Mouse (Mus musculus): ENCODE results near the gene Pard3. TPM values are rescaled to one million over a fixed set of nuclear protein-coding genes. Genes with fewer than 3 reads are reported as not detected.

Gene Pard3
- polyA plus RNA-seq, 1 experiment from 2014 or later: 24.2 TPM

GRCm38 (mm10) chr8:127196505-127197265 is 133.0 kb downstream of the Pard3 start:
- Histone ChIP-seq H3K27ac (no peak overlapping the region), H3K4me3 (no peak overlapping the region), H3K9me3 (no peaks in the 10 kb centered on the region), H3K27me3 (ENCODE audit: insufficient read depth, poor library complexity, severe bottlenecking) (no peaks in the 10 kb centered on the region), H3K4me1 (replicated peaks) (peaks cover 39% of the 10 kb centered on the region), H3K36me3 (no peaks in the 10 kb centered on the region)
- WGBS: 76% methylated on average over 13 of the region's 13 CpGs
- DNase-seq (ENCODE audit: low spot score): no peak

- H3K4me3 ChIP-seq: no peak overlapping the region
- no peaks in the 10 kb centered on the region for H3K27me3 ChIP-seq (ENCODE audit: insufficient read depth, poor library complexity, severe bottlenecking)
- 45% methylated on average over 4 of the region's 4 CpGs for WGBS
- no peak for DNase-seq (ENCODE audit: low spot score)
- H3K36me3 ChIP-seq: no peaks in the 10 kb centered on the region
- no peak overlapping the region for H3K27ac ChIP-seq
- peaks cover 12% of the 10 kb centered on the region for H3K4me1 ChIP-seq (replicated peaks)
- H3K9me3 ChIP-seq: no peaks in the 10 kb centered on the region
Measured at GRCm38 (mm10) chr8:127207455-127207854, 143.8 kb downstream of the Pard3 start.

- WGBS: 94% methylated on average over 4 of the region's 4 CpGs
- Histone ChIP-seq H3K4me3 (no peak overlapping the region), H3K36me3 (no peaks in the 10 kb centered on the region), H3K9me3 (no peaks in the 10 kb centered on the region), H3K27ac (no peak overlapping the region), H3K4me1 (replicated peaks) (peaks cover 13% of the 10 kb centered on the region), H3K27me3 (ENCODE audit: insufficient read depth, poor library complexity, severe bottlenecking) (no peaks in the 10 kb centered on the region)
- DNase-seq (ENCODE audit: low spot score): no peak
Measured at GRCm38 (mm10) chr8:127210621-127211020, 146.9 kb downstream of the Pard3 start.

GRCm38 (mm10) chr8:127214338-127214737 is 150.6 kb downstream of the Pard3 start:
- Histone ChIP-seq H3K4me3 (no peak overlapping the region), H3K27me3 (ENCODE audit: insufficient read depth, poor library complexity, severe bottlenecking) (no peaks in the 10 kb centered on the region), H3K4me1 (replicated peaks) (peaks cover 14% of the 10 kb centered on the region), H3K36me3 (no peaks in the 10 kb centered on the region), H3K27ac (no peak overlapping the region), H3K9me3 (no peaks in the 10 kb centered on the region)
- 88% methylated on average over 8 of the region's 8 CpGs for WGBS
- no peak for DNase-seq (ENCODE audit: low spot score)

- 78% methylated on average over 4 of the region's 4 CpGs for WGBS
- no peaks in the 10 kb centered on the region for H3K27me3 ChIP-seq (ENCODE audit: insufficient read depth, poor library complexity, severe bottlenecking)
- DNase-seq (ENCODE audit: low spot score): no peak
- no peaks in the 10 kb centered on the region for H3K9me3 ChIP-seq
- no peak overlapping the region for H3K27ac ChIP-seq
- H3K36me3 ChIP-seq: no peaks in the 10 kb centered on the region
- no peak overlapping the region for H3K4me3 ChIP-seq
- H3K4me1 ChIP-seq (replicated peaks): peaks cover 19% of the 10 kb centered on the region
Measured at GRCm38 (mm10) chr8:127214748-127215433, 151.2 kb downstream of the Pard3 start.

GRCm38 (mm10) chr8:127220206-127220605 is 156.5 kb downstream of the Pard3 start:
- Histone ChIP-seq H3K9me3 (no peaks in the 10 kb centered on the region), H3K27me3 (ENCODE audit: insufficient read depth, poor library complexity, severe bottlenecking) (no peaks in the 10 kb centered on the region), H3K36me3 (no peaks in the 10 kb centered on the region), H3K4me1 (replicated peaks) (peaks cover 13% of the 10 kb centered on the region), H3K4me3 (no peak overlapping the region), H3K27ac (no peak overlapping the region)
- 76% methylated on average over 5 of the region's 5 CpGs for WGBS
- no peak for DNase-seq (ENCODE audit: low spot score)

GRCm38 (mm10) chr8:127220615-127221014 is 156.9 kb downstream of the Pard3 start:
- H3K36me3 ChIP-seq: no peaks in the 10 kb centered on the region
- no peak overlapping the region for H3K4me3 ChIP-seq
- no peaks in the 10 kb centered on the region for H3K27me3 ChIP-seq (ENCODE audit: insufficient read depth, poor library complexity, severe bottlenecking)
- peaks cover 13% of the 10 kb centered on the region; the same call in 1 of the 2 replicates for H3K4me1 ChIP-seq (replicated peaks)
- 87% methylated on average over 7 of the region's 7 CpGs for WGBS
- no peaks in the 10 kb centered on the region for H3K9me3 ChIP-seq
- no peak for DNase-seq (ENCODE audit: low spot score)
- no peak overlapping the region for H3K27ac ChIP-seq

- H3K4me3 ChIP-seq: no peak overlapping the region
- H3K27ac ChIP-seq: no peak overlapping the region
- H3K36me3 ChIP-seq: no peaks in the 10 kb centered on the region
- no peaks in the 10 kb centered on the region for H3K27me3 ChIP-seq (ENCODE audit: insufficient read depth, poor library complexity, severe bottlenecking)
- 85% methylated on average over 3 of the region's 3 CpGs for WGBS
- no peaks in the 10 kb centered on the region for H3K9me3 ChIP-seq
- no peak for DNase-seq (ENCODE audit: low spot score)
- H3K4me1 ChIP-seq (replicated peaks): peaks cover 13% of the 10 kb centered on the region; the same call in 1 of the 2 replicates
Measured at GRCm38 (mm10) chr8:127222361-127222760, 158.7 kb downstream of the Pard3 start.

GRCm38 (mm10) chr8:127226996-127227395 is 163.3 kb downstream of the Pard3 start:
- Histone ChIP-seq H3K9me3 (no peaks in the 10 kb centered on the region), H3K4me3 (no peak overlapping the region), H3K4me1 (replicated peaks) (peaks cover 22% of the 10 kb centered on the region), H3K27ac (no peak overlapping the region), H3K27me3 (ENCODE audit: insufficient read depth, poor library complexity, severe bottlenecking) (no peaks in the 10 kb centered on the region), H3K36me3 (no peaks in the 10 kb centered on the region)
- 82% methylated on average over 1 of the region's 1 CpGs for WGBS
- no peak for DNase-seq (ENCODE audit: low spot score)

- no peaks in the 10 kb centered on the region for H3K27me3 ChIP-seq (ENCODE audit: insufficient read depth, poor library complexity, severe bottlenecking)
- H3K4me1 ChIP-seq (replicated peaks): peaks cover 21% of the 10 kb centered on the region
- no peak for DNase-seq (ENCODE audit: low spot score)
- H3K4me3 ChIP-seq: no peak overlapping the region
- H3K36me3 ChIP-seq: no peaks in the 10 kb centered on the region
- H3K27ac ChIP-seq: no peak overlapping the region
- no peaks in the 10 kb centered on the region for H3K9me3 ChIP-seq
- 89% methylated on average over 4 of the region's 4 CpGs for WGBS
Measured at GRCm38 (mm10) chr8:127227407-127227806, 163.7 kb downstream of the Pard3 start.

GRCm38 (mm10) chr8:127229325-127230232 is 165.9 kb downstream of the Pard3 start:
- Histone ChIP-seq H3K36me3 (no peaks in the 10 kb centered on the region), H3K27ac (no peak overlapping the region), H3K27me3 (ENCODE audit: insufficient read depth, poor library complexity, severe bottlenecking) (no peaks in the 10 kb centered on the region), H3K9me3 (no peaks in the 10 kb centered on the region), H3K4me3 (no peak overlapping the region), H3K4me1 (replicated peaks) (peaks cover 16% of the 10 kb centered on the region)
- DNase-seq (ENCODE audit: low spot score): no peak
- WGBS: 81% methylated on average over 15 of the region's 15 CpGs

GRCm38 (mm10) chr8:127230233-127230595 is 166.5 kb downstream of the Pard3 start:
- Histone ChIP-seq H3K4me3 (no peak overlapping the region), H3K27ac (no peak overlapping the region), H3K9me3 (no peaks in the 10 kb centered on the region), H3K36me3 (no peaks in the 10 kb centered on the region), H3K27me3 (ENCODE audit: insufficient read depth, poor library complexity, severe bottlenecking) (no peaks in the 10 kb centered on the region), H3K4me1 (replicated peaks) (peaks cover 16% of the 10 kb centered on the region)
- DNase-seq (ENCODE audit: low spot score): no peak
- 80% methylated on average over 8 of the region's 8 CpGs for WGBS

All from hindbrain, embryonic 10.5 days (tissue).